Mouse (Mus musculus) urinary bladder, postnatal 36 days (tissue): ENCODE data around the gene Dtd1.
A peak's percentile ranks its signal among the peaks of the same experiment; 100 is the strongest.

Experiments used
- DNase-seq, 2 experiments: peaks; one replicate each; pipeline ENCODE4 v3.0.0; 2022; ENCODE audit warnings: low spot score in 2 of 2, mixed read lengths in 1 of 2

Gene Dtd1

GRCm38 (mm10) chr2:144640101-144640500, 40.4 kb downstream of the Dtd1 start:
- no peak for DNase-seq

- peak in 1 of 2 experiments; percentile 18 for DNase-seq
Observed at GRCm38 (mm10) chr2:144641991-144642390, 42.3 kb downstream of the Dtd1 start.

GRCm38 (mm10) chr2:144646360-144646759, 46.7 kb downstream of the Dtd1 start:
- DNase-seq: no peak

DNA sequence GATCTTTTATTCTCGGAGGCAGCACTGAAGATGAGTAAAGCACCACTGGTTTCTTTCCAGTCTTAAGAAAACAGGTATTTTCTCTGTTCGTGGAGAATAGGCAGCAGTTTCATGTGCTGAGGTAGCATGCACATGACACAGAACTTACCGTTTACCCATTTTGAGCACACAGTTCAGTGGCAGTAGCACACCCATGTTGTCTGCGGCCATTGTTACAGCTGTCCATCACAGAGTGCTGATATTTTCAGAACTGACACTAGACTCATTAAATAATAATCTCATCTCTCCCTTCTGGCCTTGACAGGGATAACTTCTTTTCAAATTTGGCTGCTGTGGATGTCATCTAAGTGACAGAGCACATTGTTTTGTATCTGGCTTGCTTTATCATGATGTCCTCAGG, 47.5 kb downstream of the Dtd1 start:
- DNase-seq: no peak

GRCm38 (mm10) chr2:144649960-144650359, 50.3 kb downstream of the Dtd1 start:
- DNase-seq: no peak

- no peak for DNase-seq
Observed at GRCm38 (mm10) chr2:144652841-144653240, 53.1 kb downstream of the Dtd1 start.

DNA sequence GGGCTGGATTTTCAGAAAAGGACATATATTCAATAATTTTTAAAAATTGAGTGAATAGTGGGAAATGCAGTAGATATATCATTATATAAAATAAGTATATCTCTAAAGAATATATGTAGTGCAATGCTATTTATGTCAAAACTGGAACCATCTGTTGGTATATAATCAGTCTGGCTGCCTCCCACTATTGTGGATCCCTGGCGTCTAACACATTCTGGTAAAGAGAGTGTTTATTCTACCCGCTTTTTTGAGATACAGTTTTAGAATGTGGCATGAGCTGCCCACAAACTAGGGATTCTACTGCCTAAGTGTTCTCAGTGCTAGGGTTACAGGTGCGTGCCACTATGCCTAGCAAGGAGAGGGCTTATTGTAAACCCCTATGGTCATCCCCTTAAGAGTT, 55.6 kb downstream of the Dtd1 start:
- DNase-seq: no peak

GRCm38 (mm10) chr2:144668507-144668906, 68.8 kb downstream of the Dtd1 start:
- no peak for DNase-seq

- no peak for DNase-seq
Observed at GRCm38 (mm10) chr2:144670289-144670930, 70.7 kb downstream of the Dtd1 start.

GRCm38 (mm10) chr2:144672397-144672796, 72.7 kb downstream of the Dtd1 start:
- DNase-seq: no peak

DNA sequence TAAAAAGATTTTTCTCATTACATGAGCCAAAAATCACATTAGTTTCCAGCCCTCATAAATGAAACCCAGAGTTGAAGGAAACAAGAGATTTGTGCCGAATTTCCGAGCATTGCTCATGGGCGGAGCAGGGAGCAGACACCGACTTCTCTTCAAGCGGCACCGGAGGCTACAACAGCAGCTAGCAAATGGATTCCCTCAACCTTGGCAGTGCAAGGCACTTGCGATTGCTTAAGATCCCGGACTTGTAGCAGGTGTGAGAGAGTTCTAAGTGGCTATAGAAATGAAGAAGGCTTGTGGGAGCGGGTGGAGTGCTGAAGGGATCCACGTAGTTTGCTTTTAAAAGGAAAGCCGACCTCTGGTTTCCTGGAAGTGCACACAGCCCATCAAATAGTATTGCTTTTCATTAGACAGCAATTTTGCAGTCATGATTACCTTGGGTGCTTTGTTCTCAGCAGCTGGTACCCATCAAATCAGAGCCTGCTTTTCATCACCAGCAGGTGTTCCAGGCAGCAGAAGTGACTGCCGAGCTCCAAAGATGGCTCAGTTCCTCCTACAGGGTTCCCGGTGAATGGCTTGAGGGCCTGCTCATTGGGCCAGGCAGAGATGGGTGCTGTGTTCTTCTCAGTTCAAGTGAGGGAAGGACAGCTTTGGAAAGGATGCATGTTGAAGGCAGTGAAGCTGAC, 77.0 kb downstream of the Dtd1 start:
- no peak for DNase-seq

GRCm38 (mm10) chr2:144677229-144677571, 77.5 kb downstream of the Dtd1 start:
- DNase-seq: no peak

- DNase-seq: no peak
Observed at GRCm38 (mm10) chr2:144678779-144679178, 79.1 kb downstream of the Dtd1 start.

GRCm38 (mm10) chr2:144679394-144679793, 79.7 kb downstream of the Dtd1 start:
- no peak for DNase-seq

- DNase-seq: no peak
Observed at GRCm38 (mm10) chr2:144692219-144692732, 92.6 kb downstream of the Dtd1 start.

DNA sequence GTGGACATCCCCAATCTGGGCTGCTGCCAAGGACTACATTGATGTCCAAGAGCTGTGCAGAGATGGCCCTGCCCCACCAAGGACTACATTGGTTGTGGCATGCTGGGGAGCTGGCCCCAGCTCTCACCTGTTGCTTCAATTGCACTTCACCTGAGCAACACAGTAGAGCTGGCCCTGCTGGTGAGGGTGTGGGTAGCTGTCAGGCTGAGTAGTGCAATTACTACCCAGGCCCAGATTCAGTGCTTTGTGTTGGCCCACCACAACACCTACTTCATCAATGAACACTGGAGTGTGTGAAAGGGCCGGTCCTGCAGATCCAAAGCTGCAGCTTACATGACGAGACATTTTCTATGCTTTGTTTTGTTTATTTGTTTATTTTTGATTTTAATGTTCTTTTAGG, 93.1 kb downstream of the Dtd1 start:
- no peak for DNase-seq

DNA sequence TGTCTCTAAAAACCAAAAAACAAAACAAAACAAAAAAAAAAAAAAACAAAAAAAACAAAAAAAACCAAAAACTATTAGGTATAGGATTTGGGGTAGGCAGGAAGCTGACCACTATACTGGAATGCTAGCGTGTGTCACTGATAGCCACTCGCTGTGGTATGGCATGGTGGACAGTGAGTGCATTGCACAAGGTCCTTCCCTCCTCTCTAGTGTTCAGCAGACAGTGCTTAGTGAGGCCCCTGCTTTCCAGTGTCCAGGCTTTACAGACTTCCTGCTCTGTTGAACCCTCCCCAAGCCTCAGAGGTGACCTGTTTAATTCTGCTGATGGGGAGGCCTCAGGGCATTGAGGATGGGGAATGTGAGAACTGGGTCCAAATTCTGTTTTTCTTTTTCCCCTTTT, 95.2 kb downstream of the Dtd1 start:
- no peak for DNase-seq

DNA sequence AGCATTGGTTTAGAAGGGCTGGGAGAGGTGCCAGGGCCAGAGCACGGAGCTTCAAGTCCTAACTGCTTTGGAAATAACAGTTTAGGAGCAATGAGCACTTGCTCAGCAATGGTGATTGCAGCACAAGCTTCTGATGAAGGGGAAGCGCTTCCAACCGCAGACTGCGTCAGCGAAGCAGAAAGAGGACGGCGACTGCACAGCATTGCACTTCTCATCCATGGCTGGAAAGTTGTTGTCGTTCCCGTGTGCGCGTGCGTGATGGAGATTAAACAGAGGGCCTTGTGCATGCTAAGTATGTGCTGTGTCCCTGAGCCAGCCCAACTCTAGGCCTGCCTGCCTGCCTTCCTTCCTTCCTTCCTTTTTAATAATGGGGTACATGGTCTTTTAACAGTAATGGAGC, 98.3 kb downstream of the Dtd1 start:
- no peak for DNase-seq

DNA sequence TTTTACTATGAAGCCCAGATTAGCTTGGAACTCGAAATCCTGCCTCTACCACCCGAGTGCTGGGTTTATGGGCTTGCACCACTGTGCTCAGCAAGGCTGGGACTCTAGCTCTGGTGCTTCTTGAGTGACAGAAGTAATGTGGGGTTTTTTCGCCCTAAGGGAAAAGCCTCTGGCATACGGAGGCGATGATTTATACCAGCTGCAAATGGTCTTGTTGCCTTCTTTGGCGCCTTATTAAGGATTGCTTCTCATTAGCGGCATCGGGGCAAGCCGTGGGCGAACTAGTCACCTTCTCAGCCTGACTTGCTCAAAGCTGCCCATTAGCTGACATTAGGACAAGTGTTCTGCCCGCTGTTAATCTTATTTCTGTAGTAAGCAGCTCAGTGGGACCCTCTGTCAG, 100.9 kb downstream of the Dtd1 start:
- no peak for DNase-seq

DNA sequence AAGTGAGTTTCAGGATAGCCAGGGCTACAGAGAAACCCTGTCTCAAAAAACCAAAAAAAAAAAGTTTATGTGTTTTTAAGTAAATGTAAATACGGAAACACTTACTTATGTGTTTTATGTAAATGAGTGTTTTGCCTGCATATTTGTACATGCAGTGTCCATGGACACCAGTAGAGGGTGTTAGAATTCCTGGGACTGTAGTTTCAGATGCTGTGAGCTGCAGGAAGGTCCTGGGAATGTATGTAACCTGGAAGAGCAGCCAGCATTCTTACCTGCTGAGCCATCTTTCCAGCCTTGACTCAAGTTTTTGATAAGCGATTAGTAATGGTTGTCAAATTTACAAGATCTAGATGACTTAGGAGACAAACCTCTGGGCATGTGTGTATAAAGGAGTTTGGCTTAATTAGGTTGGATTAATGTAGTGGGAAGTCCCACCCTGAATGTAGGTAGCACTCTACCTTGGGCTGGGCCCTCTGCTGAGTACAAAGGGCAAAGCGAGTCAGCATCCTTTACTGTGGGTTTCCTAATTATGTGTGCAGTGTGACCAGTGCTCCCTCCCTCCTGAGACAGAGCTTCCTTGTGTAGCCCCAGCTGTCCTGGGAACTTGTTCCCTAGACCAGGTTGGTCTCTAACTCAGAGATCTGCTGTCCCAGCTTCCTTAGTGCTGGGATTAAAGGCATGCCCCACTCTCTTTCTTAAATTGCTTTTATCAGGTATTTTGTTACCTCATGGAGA, 101.9 kb downstream of the Dtd1 start:
- DNase-seq: no peak

GRCm38 (mm10) chr2:144709285-144709684, 109.6 kb downstream of the Dtd1 start:
- DNase-seq: no peak

- no peak for DNase-seq
Observed at GRCm38 (mm10) chr2:144709704-144710103, 110.0 kb downstream of the Dtd1 start.

DNA sequence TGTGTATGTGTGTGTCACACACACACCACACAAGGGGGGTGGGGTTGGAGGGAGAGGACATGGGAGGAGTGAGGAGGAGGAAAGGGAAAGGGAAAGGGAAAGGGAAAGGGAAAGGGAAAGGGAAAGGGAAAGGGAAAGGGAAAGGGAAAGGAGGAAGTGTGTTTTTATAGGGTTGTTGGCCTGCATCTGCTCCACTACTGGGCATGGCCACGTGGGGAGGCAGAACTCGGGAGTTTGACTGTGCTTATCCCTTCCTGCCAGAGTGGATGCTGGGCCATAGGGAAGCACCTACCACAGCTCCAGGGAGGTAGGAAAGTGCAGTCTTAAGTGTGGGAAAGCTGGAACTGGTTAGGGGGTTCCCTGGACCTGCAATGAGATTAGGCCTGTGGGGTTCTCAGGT, 114.9 kb downstream of the Dtd1 start:
- DNase-seq: no peak
